Mouse (Mus musculus) mesoderm, embryonic 11.5 days (tissue): Measurements from ENCODE around the gene Numbl.

ENCODE experiments used
- DNase-seq: peaks from one replicate; pipeline ENCODE4 v3.0.0-alpha.2; 2012; ENCODE audit warnings: low read depth, low spot score

The Numbl gene

GRCm38 (mm10) chr7:27258205-27258899, at the start of gene Numbl:
Numbl (plus strand) TSS chr7:27258433.
- peak; percentile 96 for DNase-seq

GRCm38 (mm10) chr7:27212626-27213025, 45.6 kb upstream of the Numbl start:
- no peak for DNase-seq

GRCm38 (mm10) chr7:27218586-27218985, 39.6 kb upstream of the Numbl start:
- DNase-seq, result no peak

- no peak for DNase-seq
Measured at GRCm38 (mm10) chr7:27219937-27220336, 38.3 kb upstream of the Numbl start.

GRCm38 (mm10) chr7:27221939-27222338, 36.3 kb upstream of the Numbl start:
- no peak for DNase-seq

- no peak for DNase-seq
Measured at GRCm38 (mm10) chr7:27222538-27222937, 35.7 kb upstream of the Numbl start.

GRCm38 (mm10) chr7:27224877-27225575, 33.2 kb upstream of the Numbl start:
- no peak for DNase-seq

GRCm38 (mm10) chr7:27227276-27227675, 31.0 kb upstream of the Numbl start:
- no peak for DNase-seq

GRCm38 (mm10) chr7:27227676-27228075, 30.6 kb upstream of the Numbl start:
- DNase-seq, result no peak

- peak; percentile 96 for DNase-seq
Measured at GRCm38 (mm10) chr7:27228281-27228821, 29.9 kb upstream of the Numbl start, which contains the start of gene Itpkc. Itpkc (minus strand) TSS chr7:27228661.

GRCm38 (mm10) chr7:27228865-27229264, 29.4 kb upstream of the Numbl start:
- DNase-seq, result no peak

GRCm38 (mm10) chr7:27230781-27231180, 27.5 kb upstream of the Numbl start:
- DNase-seq, result no peak

- no peak for DNase-seq
Measured at GRCm38 (mm10) chr7:27231693-27232331, 26.4 kb upstream of the Numbl start.

GRCm38 (mm10) chr7:27232781-27233281, 25.4 kb upstream of the Numbl start, which contains the start of gene Coq8b:
Coq8b (plus strand) TSS chr7:27233023.
- peak; percentile 96 for DNase-seq

GRCm38 (mm10) chr7:27233300-27233699, 24.9 kb upstream of the Numbl start:
- DNase-seq, result no peak

- no peak for DNase-seq
Measured at GRCm38 (mm10) chr7:27235726-27236125, 22.5 kb upstream of the Numbl start.

GRCm38 (mm10) chr7:27237527-27237926, 20.7 kb upstream of the Numbl start:
- DNase-seq, result no peak

GRCm38 (mm10) chr7:27238568-27238967, 19.7 kb upstream of the Numbl start:
- DNase-seq, result no peak

- no peak for DNase-seq
Measured at GRCm38 (mm10) chr7:27243211-27243610, 15.0 kb upstream of the Numbl start.

GRCm38 (mm10) chr7:27244088-27244487, 14.1 kb upstream of the Numbl start:
- DNase-seq, result peak; percentile 32

- DNase-seq, result peak; percentile 34
Measured at GRCm38 (mm10) chr7:27249146-27249545, 9.1 kb upstream of the Numbl start.

GRCm38 (mm10) chr7:27249928-27250327, 8.3 kb upstream of the Numbl start:
- DNase-seq, result no peak
